Mouse (Mus musculus) hindbrain, embryonic 13.5 days (tissue): Measurements from ENCODE around the gene Atxn7l1. TPM values are rescaled to one million over a fixed set of nuclear protein-coding genes. Genes with fewer than 3 reads are reported as not detected.

Experiments
- ATAC-seq: fragments of 200-750 bp; cut with Nextera tagmentation; 2 replicates; pipeline ENCODE4 v1.8.0; 2017; ENCODE audit warnings: moderate TSS enrichment; ENCODE audit not compliant: low FRiP score
- H3K27ac ChIP-seq: fragments of 300-500 bp; sonication (generic); 2 replicates; pipeline ENCODE4 v1.5.1; 2015; ENCODE audit warnings: inconsistent platforms, mild to moderate bottlenecking, moderate library complexity
- H3K27me3 ChIP-seq: fragments of 300-500 bp; sonication (generic); 2 replicates; pipeline ENCODE4 v1.6.1; 2015; ENCODE audit warnings: mild to moderate bottlenecking, inconsistent platforms
- H3K36me3 ChIP-seq: fragments of 300-500 bp; sonication (generic); 2 replicates; pipeline ENCODE4 v1.6.1; 2015; ENCODE audit warnings: mild to moderate bottlenecking, inconsistent platforms
- H3K4me1 ChIP-seq: fragments of 300-500 bp; sonication (generic); replicated peaks from 2 replicates; pipeline ENCODE4 v1.6.1; 2015; ENCODE audit warnings: inconsistent platforms
- H3K4me2 ChIP-seq: fragments of 300-500 bp; sonication (generic); 2 replicates; pipeline ENCODE4 v1.6.1; 2015; ENCODE audit warnings: inconsistent platforms, mild to moderate bottlenecking, moderate library complexity
- H3K4me3 ChIP-seq: fragments of 300-500 bp; sonication (generic); 2 replicates; pipeline ENCODE4 v1.5.1; 2015; ENCODE audit warnings: mild to moderate bottlenecking, inconsistent platforms
- H3K9ac ChIP-seq: fragments of 300-500 bp; sonication (generic); 2 replicates; pipeline ENCODE4 v1.6.1; 2015; ENCODE audit warnings: mild to moderate bottlenecking, inconsistent platforms
- H3K9me3 ChIP-seq: fragments of 300-500 bp; sonication (generic); 2 replicates; pipeline ENCODE4 v1.6.1; 2016; ENCODE audit warnings: inconsistent platforms
- WGBS: fragments of 180-500 bp; shearing (Covaris S2); methylation state at CpG from one replicate; pipeline ENCODE4 v1.1.7; 2015; 5-methylcytosine and 5-hydroxymethylcytosine counted together
- polyA plus RNA-seq: library from polyadenylated mRNA; unstranded; fragments of >200 nt; fragmentation: Nextera tagmentation; extraction: Ambion mirVana; gene quantifications from 2 replicates; pipeline ENCODE4 v1.2.1, GENCODE M21; 2015

Gene Atxn7l1
- polyA plus RNA-seq, 1 experiment from 2014 or later, result 22.4 TPM

- Histone ChIP-seq H3K4me2 (no peak overlapping the region), H3K36me3 (no peaks in the 10 kb centered on the region), H3K9me3 (no peaks in the 10 kb centered on the region), H3K27me3 (no peaks in the 10 kb centered on the region), H3K4me3 (no peak overlapping the region), H3K4me1 (peaks cover 18% of the 10 kb centered on the region), H3K9ac (no peak overlapping the region), H3K27ac (no peak overlapping the region)
- no peak for ATAC-seq
- 84% methylated on average over 9 of the region's 9 CpGs for whole genome bisulfite sequencing
Measured at GRCm38 (mm10) chr12:33317792-33318530, 170.5 kb downstream of the Atxn7l1 start.

DNA sequence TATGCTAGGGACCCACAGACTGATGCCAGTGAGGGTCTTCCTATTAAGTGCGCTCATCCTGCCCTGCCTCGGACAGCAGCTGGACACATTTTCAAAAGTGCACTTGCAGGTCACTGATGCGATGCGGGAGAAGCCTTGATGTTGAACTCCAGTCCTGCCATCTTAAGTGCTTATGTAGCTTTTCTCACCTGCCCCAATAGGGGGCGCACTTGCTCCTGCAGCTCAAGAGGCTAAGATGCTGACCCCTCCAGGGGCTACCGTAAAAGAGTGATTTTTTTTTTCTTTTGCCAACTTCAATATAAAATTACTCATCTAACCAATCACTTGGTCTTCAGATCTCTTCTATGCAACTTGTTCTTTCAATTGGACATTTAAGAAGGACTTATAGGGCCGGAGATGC, 175.1 kb downstream of the Atxn7l1 start:
- no peak overlapping the region for H3K27ac ChIP-seq
- no peaks in the 10 kb centered on the region for H3K9me3 ChIP-seq
- H3K9ac ChIP-seq, result no peak overlapping the region
- H3K4me2 ChIP-seq, result no peak overlapping the region
- H3K27me3 ChIP-seq, result no peaks in the 10 kb centered on the region
- 0 out of 2 replicates have a peak, but pooled peaks cover 6% of the 10 kb centered on the region for H3K36me3 ChIP-seq
- H3K4me3 ChIP-seq, result no peak overlapping the region
- peaks cover 15% of the 10 kb centered on the region for H3K4me1 ChIP-seq
- ATAC-seq, result no peak
- 78% methylated on average over 7 of the region's 7 CpGs for WGBS

GRCm38 (mm10) chr12:33323821-33324220, 176.3 kb downstream of the Atxn7l1 start:
- Histone ChIP-seq H3K27me3 (no peaks in the 10 kb centered on the region), H3K4me1 (peaks cover 15% of the 10 kb centered on the region), H3K9me3 (no peaks in the 10 kb centered on the region), H3K27ac (no peak overlapping the region), H3K4me3 (no peak overlapping the region), H3K36me3 (0 out of 2 replicates have a peak, but pooled peaks cover 6% of the 10 kb centered on the region), H3K4me2 (no peak overlapping the region), H3K9ac (no peak overlapping the region)
- 100% methylated on average over 1 of the region's 1 CpGs for WGBS
- ATAC-seq, result no peak

- Histone ChIP-seq H3K4me1 (peaks cover 15% of the 10 kb centered on the region), H3K27me3 (no peaks in the 10 kb centered on the region), H3K9me3 (no peaks in the 10 kb centered on the region), H3K27ac (no peak overlapping the region), H3K4me3 (no peak overlapping the region), H3K36me3 (0 out of 2 replicates have a peak, but pooled peaks cover 6% of the 10 kb centered on the region), H3K4me2 (no peak overlapping the region), H3K9ac (no peak overlapping the region)
- WGBS, result 73% methylated on average over 9 of the region's 9 CpGs
- no peak for ATAC-seq
Measured at GRCm38 (mm10) chr12:33325424-33325823, 177.9 kb downstream of the Atxn7l1 start.

DNA sequence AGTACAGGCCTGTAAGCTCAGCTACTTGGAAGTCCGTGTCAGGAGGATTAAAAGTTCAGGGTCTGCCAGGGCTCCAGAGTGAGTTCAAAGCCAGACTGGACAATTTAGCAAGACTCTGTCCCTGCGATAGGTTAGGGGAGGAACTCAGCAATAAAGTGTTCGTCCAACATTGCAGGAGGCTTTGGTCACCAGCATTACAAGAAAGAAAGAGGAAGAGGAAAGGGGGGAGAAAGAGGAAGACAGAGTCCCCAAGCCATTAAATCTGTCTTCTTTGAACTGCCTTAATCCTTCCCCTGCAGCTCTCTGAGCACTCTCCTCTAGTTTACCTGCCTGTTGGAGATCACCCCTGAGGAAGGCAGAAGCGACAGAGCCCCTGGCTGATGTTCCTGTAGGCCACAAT, 184.6 kb downstream of the Atxn7l1 start:
- ATAC-seq, result no peak
- 77% methylated on average over 4 of the region's 4 CpGs for WGBS
- no peak overlapping the region for H3K4me2 ChIP-seq
- no peak overlapping the region for H3K4me3 ChIP-seq
- H3K9me3 ChIP-seq, result no peaks in the 10 kb centered on the region
- 0 out of 2 replicates have a peak, but pooled peaks cover 4% of the 10 kb centered on the region for H3K36me3 ChIP-seq
- no peak overlapping the region for H3K9ac ChIP-seq
- no peak overlapping the region; the same call in 1 of the 2 replicates for H3K27ac ChIP-seq
- H3K27me3 ChIP-seq, result 0 out of 2 replicates have a peak, but pooled peaks cover 5% of the 10 kb centered on the region
- H3K4me1 ChIP-seq, result peaks cover 26% of the 10 kb centered on the region

DNA sequence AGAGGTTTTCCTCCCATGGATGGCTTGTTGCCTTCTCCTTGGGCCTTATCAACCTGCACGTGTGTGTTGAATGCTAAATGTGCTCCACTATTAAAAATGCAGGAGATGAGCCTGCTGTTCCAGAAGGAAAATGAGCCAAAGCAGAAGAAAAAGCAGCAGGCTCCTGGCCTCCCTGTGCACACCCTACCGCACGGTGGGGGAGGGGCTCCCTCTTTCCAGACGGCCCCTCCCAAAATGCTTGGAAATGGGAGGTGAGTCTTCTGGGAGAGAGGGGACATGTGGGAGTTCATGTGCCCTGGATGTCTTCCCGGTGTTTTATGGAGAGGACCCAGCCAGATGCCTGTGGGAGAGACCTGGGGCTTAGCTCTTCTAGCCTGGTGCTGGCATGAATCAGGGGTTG, 185.3 kb downstream of the Atxn7l1 start:
- H3K36me3 ChIP-seq, result no peaks in the 10 kb centered on the region
- 60% methylated on average over 5 of the region's 5 CpGs for WGBS
- peak overlapping the region; percentile 20 for H3K27ac ChIP-seq
- peak; percentile 11; the same call in 1 of the 2 replicates for ATAC-seq
- H3K27me3 ChIP-seq, result 0 out of 2 replicates have a peak, but pooled peaks cover 5% of the 10 kb centered on the region
- H3K4me3 ChIP-seq, result no peak overlapping the region
- peaks cover 26% of the 10 kb centered on the region for H3K4me1 ChIP-seq
- H3K9ac ChIP-seq, result no peak overlapping the region
- no peaks in the 10 kb centered on the region for H3K9me3 ChIP-seq
- H3K4me2 ChIP-seq, result no peak overlapping the region

DNA sequence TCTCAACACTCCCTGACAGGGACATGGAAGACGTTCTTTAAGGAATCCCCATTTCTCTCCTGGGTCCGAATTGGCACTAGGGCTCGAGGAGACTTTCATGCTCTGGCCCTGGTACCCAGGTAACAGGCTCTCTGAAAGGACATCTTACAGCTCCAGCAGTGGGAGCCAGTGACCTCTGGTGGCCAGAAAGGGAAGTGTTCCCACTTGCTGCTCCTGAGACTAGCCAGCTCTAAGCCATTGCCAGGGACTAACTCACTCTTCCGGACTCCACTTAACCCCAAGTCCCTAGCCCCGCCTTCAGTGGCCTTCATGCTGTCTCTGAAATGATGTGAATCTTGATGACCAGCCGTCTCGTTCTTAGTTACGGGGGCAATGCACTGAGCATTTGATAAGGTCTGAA, 186.4 kb downstream of the Atxn7l1 start:
- Histone ChIP-seq H3K4me1 (peaks cover 26% of the 10 kb centered on the region), H3K36me3 (no peaks in the 10 kb centered on the region), H3K9me3 (no peaks in the 10 kb centered on the region), H3K4me2 (no peak overlapping the region), H3K9ac (no peak overlapping the region), H3K27me3 (0 out of 2 replicates have a peak, but pooled peaks cover 5% of the 10 kb centered on the region), H3K27ac (no peak overlapping the region), H3K4me3 (no peak overlapping the region)
- 32% methylated on average over 8 of the region's 8 CpGs for WGBS
- ATAC-seq, result peak; percentile 74

DNA sequence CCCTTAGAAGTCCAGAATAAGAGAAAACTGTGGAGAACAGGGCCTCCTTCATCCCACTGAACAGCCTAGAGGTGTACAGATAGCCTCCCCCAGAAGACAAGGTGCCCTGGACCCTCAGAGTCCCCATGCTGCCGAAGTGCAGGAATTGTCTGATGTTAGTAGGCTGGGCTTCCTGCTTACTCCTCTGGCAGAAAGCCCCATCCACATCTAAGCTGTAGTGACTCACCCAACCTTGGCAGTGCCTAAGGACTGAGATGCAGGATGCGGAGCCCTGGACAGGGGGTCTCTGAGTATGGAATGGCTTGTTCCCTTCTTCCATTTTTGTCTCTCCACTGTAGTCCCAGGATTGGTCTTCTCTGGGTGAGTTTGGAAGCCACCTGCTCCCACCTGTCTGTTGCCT, 187.0 kb downstream of the Atxn7l1 start:
- Histone ChIP-seq H3K4me1 (peaks cover 26% of the 10 kb centered on the region), H3K27me3 (0 out of 2 replicates have a peak, but pooled peaks cover 5% of the 10 kb centered on the region), H3K36me3 (no peaks in the 10 kb centered on the region), H3K9me3 (no peaks in the 10 kb centered on the region), H3K4me2 (no peak overlapping the region), H3K9ac (no peak overlapping the region), H3K27ac (no peak overlapping the region), H3K4me3 (no peak overlapping the region)
- WGBS, result 96% methylated on average over 2 of the region's 2 CpGs
- ATAC-seq, result no peak

GRCm38 (mm10) chr12:33334951-33335350, 187.5 kb downstream of the Atxn7l1 start:
- Histone ChIP-seq H3K4me2 (no peak overlapping the region), H3K4me1 (peaks cover 26% of the 10 kb centered on the region), H3K36me3 (no peaks in the 10 kb centered on the region), H3K27me3 (0 out of 2 replicates have a peak, but pooled peaks cover 5% of the 10 kb centered on the region), H3K4me3 (no peak overlapping the region), H3K27ac (no peak overlapping the region), H3K9me3 (no peaks in the 10 kb centered on the region), H3K9ac (no peak overlapping the region)
- 89% methylated on average over 5 of the region's 5 CpGs for WGBS
- no peak for ATAC-seq

- Histone ChIP-seq H3K9me3 (no peaks in the 10 kb centered on the region), H3K27ac (no peak overlapping the region), H3K27me3 (0 out of 2 replicates have a peak, but pooled peaks cover 5% of the 10 kb centered on the region), H3K4me3 (no peak overlapping the region), H3K4me1 (peaks cover 29% of the 10 kb centered on the region), H3K4me2 (no peak overlapping the region), H3K36me3 (no peaks in the 10 kb centered on the region), H3K9ac (no peak overlapping the region)
- no peak for ATAC-seq
- 79% methylated on average over 4 of the region's 4 CpGs for WGBS
Measured at GRCm38 (mm10) chr12:33335410-33335809, 187.9 kb downstream of the Atxn7l1 start.

GRCm38 (mm10) chr12:33336561-33337125, 189.2 kb downstream of the Atxn7l1 start:
- WGBS, result 60% methylated on average over 10 of the region's 10 CpGs
- H3K36me3 ChIP-seq, result no peaks in the 10 kb centered on the region
- H3K4me3 ChIP-seq, result no peak overlapping the region
- no peak overlapping the region; the same call in 1 of the 2 replicates for H3K27ac ChIP-seq
- H3K9ac ChIP-seq, result no peak overlapping the region
- H3K4me1 ChIP-seq, result peaks cover 41% of the 10 kb centered on the region
- H3K27me3 ChIP-seq, result 0 out of 2 replicates have a peak, but pooled peaks cover 5% of the 10 kb centered on the region
- no peak overlapping the region for H3K4me2 ChIP-seq
- H3K9me3 ChIP-seq, result no peaks in the 10 kb centered on the region
- ATAC-seq, result no peak

- no peak for ATAC-seq
- Histone ChIP-seq H3K4me2 (no peak overlapping the region), H3K4me1 (peaks cover 43% of the 10 kb centered on the region), H3K27ac (no peak overlapping the region), H3K27me3 (0 out of 2 replicates have a peak, but pooled peaks cover 5% of the 10 kb centered on the region), H3K36me3 (no peaks in the 10 kb centered on the region), H3K9me3 (no peaks in the 10 kb centered on the region), H3K9ac (no peak overlapping the region), H3K4me3 (no peak overlapping the region)
- WGBS, result 43% methylated on average over 4 of the region's 4 CpGs
Measured at GRCm38 (mm10) chr12:33337289-33337688, 189.8 kb downstream of the Atxn7l1 start.
